Mouse (Mus musculus): ENCODE measurements around the gene Rngtt. TPM values are rescaled to one million over a fixed set of nuclear protein-coding genes. Genes with fewer than 3 reads are reported as not detected.

Gene Rngtt
- polyA plus RNA-seq, 1 experiment = 10.3 TPM

DNA sequence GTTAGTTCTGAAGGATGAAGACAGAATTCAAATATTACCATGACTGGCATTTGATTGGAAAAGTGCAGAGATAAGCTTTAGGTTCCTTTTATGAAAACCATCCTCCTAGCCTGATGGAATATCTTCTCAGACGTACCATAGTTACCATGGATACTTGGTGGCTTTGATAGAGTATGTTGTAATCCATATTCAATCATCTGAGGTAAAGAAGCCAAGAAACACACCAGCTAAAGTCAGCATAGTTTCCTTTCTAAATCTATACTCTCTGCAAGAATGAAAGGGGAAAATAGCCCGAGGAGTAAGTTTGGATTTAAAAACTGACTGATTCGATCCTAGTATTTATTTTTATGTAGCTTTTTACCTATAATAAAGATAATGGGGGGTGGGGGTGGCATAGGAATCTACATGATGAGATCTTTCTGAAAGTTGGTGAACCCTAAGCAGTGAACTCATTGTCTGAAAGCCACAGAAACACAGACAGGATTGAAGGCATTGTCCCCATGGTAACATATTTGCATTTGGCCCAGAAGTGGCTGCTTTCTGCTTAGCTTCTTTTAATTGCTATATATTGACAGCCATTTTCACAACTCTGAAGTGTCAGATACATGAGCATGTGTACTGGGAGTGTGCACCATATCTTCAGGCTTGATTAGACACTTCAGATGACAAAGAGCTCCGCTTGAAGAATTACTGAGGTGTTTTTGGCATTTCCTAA, 188.2 kb downstream of the Rngtt start:
- H3K27ac ChIP-seq (ENCODE audit: insufficient read depth, low read length) = no peak overlapping the region
- no peaks in the 10 kb centered on the region; the same call in none of the 2 replicates for H3K4me1 ChIP-seq (ENCODE audit: control insufficient read depth, insufficient read depth, low read length)
- H3K4me3 ChIP-seq (ENCODE audit: insufficient read depth, low read length) = no peak overlapping the region
- TF ChIP-seq POLR2A (IDR thresholded peaks at IDR 0.05; ENCODE audit: extremely low read depth, insufficient read depth, low read length) (no peak), CTCF (IDR thresholded peaks at IDR 0.05; ENCODE audit: extremely low read depth, insufficient read depth, low read length) (no peak)

GRCm38 (mm10) chr4:33506638-33507037, 196.5 kb downstream of the Rngtt start:
- TF ChIP-seq CTCF (IDR thresholded peaks at IDR 0.05; ENCODE audit: extremely low read depth, insufficient read depth, low read length) = no peak
- TF ChIP-seq POLR2A (IDR thresholded peaks at IDR 0.05; ENCODE audit: extremely low read depth, insufficient read depth, low read length) = no peak
- Histone ChIP-seq H3K4me3 (ENCODE audit: insufficient read depth, low read length) (no peak overlapping the region), H3K4me1 (ENCODE audit: control insufficient read depth, insufficient read depth, low read length) (no peaks in the 10 kb centered on the region), H3K27ac (ENCODE audit: insufficient read depth, low read length) (no peak overlapping the region)

- H3K4me1 ChIP-seq (ENCODE audit: control insufficient read depth, insufficient read depth, low read length) = peaks cover 3% of the 10 kb centered on the region; the same call in 1 of the 2 replicates
- no peak overlapping the region for H3K27ac ChIP-seq (ENCODE audit: insufficient read depth, low read length)
- H3K4me3 ChIP-seq (ENCODE audit: insufficient read depth, low read length) = no peak overlapping the region
- no peak for TF ChIP-seq CTCF (IDR thresholded peaks at IDR 0.05; ENCODE audit: extremely low read depth, insufficient read depth, low read length)
- TF ChIP-seq POLR2A (IDR thresholded peaks at IDR 0.05; ENCODE audit: extremely low read depth, insufficient read depth, low read length) = no peak
These were observed 200.4 kb downstream of the Rngtt start for GRCm38 (mm10) chr4:33510544-33510943.

GRCm38 (mm10) chr4:33513421-33513820, 203.3 kb downstream of the Rngtt start:
- no peak overlapping the region for H3K4me3 ChIP-seq (ENCODE audit: insufficient read depth, low read length)
- TF ChIP-seq CTCF (IDR thresholded peaks at IDR 0.05; ENCODE audit: extremely low read depth, insufficient read depth, low read length) = no peak
- no peak for TF ChIP-seq POLR2A (IDR thresholded peaks at IDR 0.05; ENCODE audit: extremely low read depth, insufficient read depth, low read length)
- H3K27ac ChIP-seq (ENCODE audit: insufficient read depth, low read length) = no peak overlapping the region
- peaks cover 3% of the 10 kb centered on the region; the same call in 1 of the 2 replicates for H3K4me1 ChIP-seq (ENCODE audit: control insufficient read depth, insufficient read depth, low read length)

GRCm38 (mm10) chr4:33514108-33515000, 204.2 kb downstream of the Rngtt start:
- H3K4me1 ChIP-seq (ENCODE audit: control insufficient read depth, insufficient read depth, low read length) = peaks cover 3% of the 10 kb centered on the region; the same call in 1 of the 2 replicates
- TF ChIP-seq POLR2A (IDR thresholded peaks at IDR 0.05; ENCODE audit: extremely low read depth, insufficient read depth, low read length) (no peak), CTCF (IDR thresholded peaks at IDR 0.05; ENCODE audit: extremely low read depth, insufficient read depth, low read length) (no peak)
- 0 out of 2 replicates have a peak overlapping the region, but pooled peaks have one; percentile 15 for H3K27ac ChIP-seq (ENCODE audit: insufficient read depth, low read length)
- H3K4me3 ChIP-seq (ENCODE audit: insufficient read depth, low read length) = no peak overlapping the region

DNA sequence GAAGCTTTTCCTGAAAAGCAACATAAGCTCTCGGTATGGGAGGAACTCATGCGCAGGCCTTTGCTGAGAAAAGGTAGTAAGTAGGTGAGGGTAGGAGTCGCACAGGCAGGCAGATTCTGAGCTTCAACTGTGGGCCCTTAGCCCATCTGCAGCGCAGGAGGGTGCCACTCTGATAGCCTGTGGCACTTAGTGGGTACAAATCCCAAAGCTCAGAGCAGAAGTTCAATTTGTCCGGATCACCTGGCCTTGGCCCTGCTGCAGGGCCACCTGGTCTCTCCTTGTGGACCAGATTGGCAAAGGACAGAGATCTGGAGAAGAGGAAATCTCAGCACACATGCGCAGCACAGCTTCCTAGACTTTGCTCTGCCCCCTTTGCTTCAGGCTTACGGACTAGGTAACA, 210.1 kb downstream of the Rngtt start:
- H3K4me1 ChIP-seq (ENCODE audit: control insufficient read depth, insufficient read depth, low read length) = peaks cover 2% of the 10 kb centered on the region
- TF ChIP-seq POLR2A (IDR thresholded peaks at IDR 0.05; ENCODE audit: extremely low read depth, insufficient read depth, low read length) (no peak), CTCF (IDR thresholded peaks at IDR 0.05; ENCODE audit: extremely low read depth, insufficient read depth, low read length) (no peak)
- no peak overlapping the region for H3K4me3 ChIP-seq (ENCODE audit: insufficient read depth, low read length)
- H3K27ac ChIP-seq (ENCODE audit: insufficient read depth, low read length) = no peak overlapping the region

- TF ChIP-seq CTCF (IDR thresholded peaks at IDR 0.05; ENCODE audit: extremely low read depth, insufficient read depth, low read length) (no peak), POLR2A (IDR thresholded peaks at IDR 0.05; ENCODE audit: extremely low read depth, insufficient read depth, low read length) (no peak)
- Histone ChIP-seq H3K4me1 (ENCODE audit: control insufficient read depth, insufficient read depth, low read length) (peaks cover 2% of the 10 kb centered on the region), H3K4me3 (ENCODE audit: insufficient read depth, low read length) (no peak overlapping the region), H3K27ac (ENCODE audit: insufficient read depth, low read length) (no peak overlapping the region)
These were observed 210.8 kb downstream of the Rngtt start for GRCm38 (mm10) chr4:33520938-33521337.

GRCm38 (mm10) chr4:33523774-33524173, 213.7 kb downstream of the Rngtt start:
- no peak overlapping the region for H3K27ac ChIP-seq (ENCODE audit: insufficient read depth, low read length)
- no peak overlapping the region for H3K4me3 ChIP-seq (ENCODE audit: insufficient read depth, low read length)
- H3K4me1 ChIP-seq (ENCODE audit: control insufficient read depth, insufficient read depth, low read length) = peaks cover 2% of the 10 kb centered on the region
- TF ChIP-seq CTCF (IDR thresholded peaks at IDR 0.05; ENCODE audit: extremely low read depth, insufficient read depth, low read length) = no peak
- TF ChIP-seq POLR2A (IDR thresholded peaks at IDR 0.05; ENCODE audit: extremely low read depth, insufficient read depth, low read length) = no peak

DNA sequence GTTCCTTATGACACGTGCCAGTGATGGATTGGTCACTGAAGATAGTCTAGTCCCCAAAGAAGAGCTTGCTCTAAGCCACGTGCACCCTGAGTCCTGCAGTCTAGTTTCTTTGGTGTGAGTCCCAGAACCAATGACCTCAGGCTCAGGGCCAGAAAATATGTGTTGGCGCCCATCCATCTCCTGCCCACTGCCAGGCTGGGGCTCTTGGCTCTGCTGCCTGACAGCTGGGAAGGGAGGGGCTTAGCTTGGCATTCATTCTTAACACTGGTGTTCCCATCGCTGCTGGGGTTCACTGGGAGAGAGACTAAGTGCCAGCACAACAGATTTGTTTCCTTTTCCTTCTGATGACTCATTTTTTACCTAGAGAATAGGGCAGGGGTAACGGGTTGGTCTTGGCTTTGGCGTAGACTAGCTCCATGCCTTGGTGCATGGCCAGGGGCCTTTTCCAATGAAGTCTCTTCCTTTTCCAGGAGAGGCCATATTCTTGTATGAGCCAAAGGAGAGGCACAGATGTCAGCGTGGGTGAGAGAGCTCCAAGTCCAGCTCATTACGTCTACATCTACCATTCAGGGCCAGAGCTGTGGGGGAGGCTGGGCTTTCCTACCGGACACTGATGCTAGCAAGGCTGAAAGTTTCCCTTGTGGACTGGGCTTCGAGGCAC, 214.5 kb downstream of the Rngtt start:
- TF ChIP-seq POLR2A (IDR thresholded peaks at IDR 0.05; ENCODE audit: extremely low read depth, insufficient read depth, low read length) (no peak), CTCF (IDR thresholded peaks at IDR 0.05; ENCODE audit: extremely low read depth, insufficient read depth, low read length) (no peak)
- peaks cover 2% of the 10 kb centered on the region for H3K4me1 ChIP-seq (ENCODE audit: control insufficient read depth, insufficient read depth, low read length)
- no peak overlapping the region for H3K27ac ChIP-seq (ENCODE audit: insufficient read depth, low read length)
- H3K4me3 ChIP-seq (ENCODE audit: insufficient read depth, low read length) = no peak overlapping the region

All from cortical plate, adult 2 months (tissue).